Mouse (Mus musculus) limb, embryonic 12.5 days (tissue): Measurements from ENCODE around the gene Foxo3. TPM values are rescaled to one million over a fixed set of nuclear protein-coding genes. Genes with fewer than 3 reads are reported as not detected.

Experiments
- ATAC-seq: fragments of 200-750 bp; cut with Nextera tagmentation; 2 replicates; pipeline ENCODE4 v1.8.0; 2017; ENCODE audit warnings: low read depth, moderate TSS enrichment; ENCODE audit not compliant: insufficient number of reproducible peaks, insufficient read depth, low FRiP score, low TSS enrichment
- H3K27ac ChIP-seq: fragments of 300-500 bp; sonication (generic); 2 replicates; pipeline ENCODE4 v1.5.1; 2016; ENCODE audit warnings: mild to moderate bottlenecking, moderate library complexity
- H3K27me3 ChIP-seq: fragments of 300-500 bp; sonication (generic); 2 replicates; pipeline ENCODE4 v1.6.1; 2016; ENCODE audit warnings: mild to moderate bottlenecking, moderate library complexity
- H3K36me3 ChIP-seq: fragments of 300-500 bp; sonication (generic); 2 replicates; pipeline ENCODE4 v1.6.1; 2016; ENCODE audit warnings: mild to moderate bottlenecking, moderate library complexity
- H3K4me1 ChIP-seq: fragments of 300-500 bp; sonication (generic); replicated peaks from 2 replicates; pipeline ENCODE4 v1.6.1; 2016
- H3K4me2 ChIP-seq: fragments of 300-500 bp; sonication (generic); 2 replicates; pipeline ENCODE4 v1.6.1; 2016; ENCODE audit warnings: mild to moderate bottlenecking, moderate library complexity
- H3K4me3 ChIP-seq: fragments of 300-500 bp; sonication (generic); replicated peaks from 2 replicates; pipeline ENCODE4 v1.5.1; 2016; ENCODE audit warnings: mild to moderate bottlenecking
- H3K9ac ChIP-seq: fragments of 300-500 bp; sonication (generic); replicated peaks from 2 replicates; pipeline ENCODE4 v1.6.1; 2016; ENCODE audit warnings: mild to moderate bottlenecking, moderate library complexity
- H3K9me3 ChIP-seq: fragments of 300-500 bp; sonication (generic); 2 replicates; pipeline ENCODE4 v1.6.1; 2016; ENCODE audit warnings: mild to moderate bottlenecking, moderate library complexity
- WGBS: fragments of 180-500 bp; shearing (Covaris S2); methylation state at CpG from one replicate; pipeline ENCODE4 v1.1.7; 2016; 5-methylcytosine and 5-hydroxymethylcytosine counted together
- polyA plus RNA-seq: library from polyadenylated mRNA; unstranded; fragments of >200 nt; fragmentation: Nextera tagmentation; extraction: Ambion mirVana; gene quantifications from 2 replicates; pipeline ENCODE4 v1.2.1, GENCODE M21; 2016

Gene Foxo3
- polyA plus RNA-seq, 1 experiment from 2014 or later = 6.3 TPM

DNA sequence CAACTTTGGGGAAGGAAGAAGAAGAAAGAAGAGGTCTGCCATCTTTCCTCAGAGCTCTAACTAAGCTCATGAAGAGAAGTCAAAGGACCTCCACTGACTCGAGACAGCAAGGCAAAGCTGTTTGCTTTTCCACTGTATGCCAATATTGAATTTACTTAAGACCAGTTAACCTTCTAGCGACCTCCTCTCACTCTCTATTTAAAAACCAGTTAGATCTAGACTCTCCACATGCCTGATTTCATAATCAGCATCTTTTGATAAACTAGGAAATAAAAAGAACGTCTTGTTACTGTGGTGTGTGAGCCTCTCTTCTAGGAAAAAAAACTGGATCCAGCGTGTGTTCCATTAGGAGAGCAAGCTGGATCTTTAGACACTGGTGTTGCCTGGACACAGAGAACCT lies 28.4 kb downstream of the Foxo3 start:
- Histone ChIP-seq H3K36me3 (no peaks in the 10 kb centered on the region), H3K4me3 (no peak overlapping the region), H3K9ac (no peak overlapping the region), H3K4me2 (no peak overlapping the region), H3K4me1 (peaks cover 81% of the 10 kb centered on the region), H3K27me3 (no peaks in the 10 kb centered on the region), H3K9me3 (no peaks in the 10 kb centered on the region), H3K27ac (no peak overlapping the region)
- no peak for ATAC-seq
- WGBS = 68% methylated on average over 4 of the region's 4 CpGs

DNA sequence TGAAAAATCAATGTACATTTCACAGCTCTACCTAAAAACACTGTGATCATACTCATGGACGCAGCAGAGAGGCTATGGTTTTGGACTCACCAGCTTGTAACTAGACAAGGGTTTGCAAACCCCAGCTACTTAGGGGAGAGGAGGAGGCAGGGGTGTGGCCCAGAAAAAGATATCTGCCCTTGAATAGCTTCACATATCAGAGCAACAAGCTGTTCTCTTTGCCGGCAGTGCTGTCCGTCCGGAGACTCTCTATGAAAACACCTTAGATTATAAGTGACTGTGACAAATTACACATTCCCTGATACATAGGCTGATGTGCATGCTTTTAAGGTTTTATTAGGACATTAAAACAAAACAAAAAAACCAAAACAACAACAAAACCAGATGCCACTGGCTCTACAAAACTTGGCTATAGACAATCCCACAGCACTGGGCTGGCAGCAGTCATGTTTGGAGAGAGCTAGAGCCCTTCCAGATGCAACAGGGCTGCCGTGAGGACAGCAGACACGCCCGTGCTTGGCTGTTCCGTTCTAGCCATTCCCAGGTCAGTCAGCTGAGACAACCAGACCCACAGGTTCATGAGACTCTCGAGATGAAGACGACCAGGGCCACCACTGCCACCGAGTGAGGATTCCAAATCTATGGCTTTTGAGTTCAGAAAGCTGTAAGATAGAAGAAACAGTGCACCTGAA lies 29.3 kb downstream of the Foxo3 start:
- H3K27ac ChIP-seq = peak overlapping the region; percentile 84
- H3K9ac ChIP-seq = no peak overlapping the region; the same call in 1 of the 2 replicates
- H3K9me3 ChIP-seq = no peaks in the 10 kb centered on the region
- H3K36me3 ChIP-seq = no peaks in the 10 kb centered on the region
- no peak overlapping the region for H3K4me3 ChIP-seq
- WGBS = 51% methylated on average over 11 of the region's 11 CpGs
- H3K4me1 ChIP-seq = peaks cover 78% of the 10 kb centered on the region
- ATAC-seq = no peak
- H3K4me2 ChIP-seq = no peak overlapping the region
- no peaks in the 10 kb centered on the region for H3K27me3 ChIP-seq

DNA sequence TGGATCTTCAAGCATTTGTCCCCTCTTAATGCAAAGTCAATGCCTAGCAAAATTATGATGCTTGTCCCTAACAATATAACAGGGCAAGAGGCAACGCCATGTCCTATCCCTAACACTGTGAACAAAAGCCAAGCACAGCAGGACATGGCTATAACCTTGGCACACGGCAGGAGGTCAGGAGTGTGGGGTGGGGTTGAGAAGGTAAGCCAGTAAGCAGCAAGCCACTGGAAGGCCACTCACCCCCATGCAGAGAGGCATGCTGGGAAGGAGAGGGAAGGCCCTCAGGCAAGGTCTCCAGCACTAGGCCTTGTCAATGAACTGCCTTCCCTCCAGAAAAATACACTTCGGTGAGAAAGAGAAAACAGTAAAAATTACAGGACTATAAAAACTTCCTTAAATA lies 30.1 kb downstream of the Foxo3 start:
- peak overlapping the region; percentile 84 for H3K27ac ChIP-seq
- WGBS = 27% methylated on average over 3 of the region's 3 CpGs
- peaks cover 70% of the 10 kb centered on the region for H3K4me1 ChIP-seq
- no peak overlapping the region for H3K9ac ChIP-seq
- H3K36me3 ChIP-seq = no peaks in the 10 kb centered on the region
- H3K9me3 ChIP-seq = no peaks in the 10 kb centered on the region
- H3K4me2 ChIP-seq = no peak overlapping the region
- no peak for ATAC-seq
- no peak overlapping the region for H3K4me3 ChIP-seq
- no peaks in the 10 kb centered on the region for H3K27me3 ChIP-seq

DNA sequence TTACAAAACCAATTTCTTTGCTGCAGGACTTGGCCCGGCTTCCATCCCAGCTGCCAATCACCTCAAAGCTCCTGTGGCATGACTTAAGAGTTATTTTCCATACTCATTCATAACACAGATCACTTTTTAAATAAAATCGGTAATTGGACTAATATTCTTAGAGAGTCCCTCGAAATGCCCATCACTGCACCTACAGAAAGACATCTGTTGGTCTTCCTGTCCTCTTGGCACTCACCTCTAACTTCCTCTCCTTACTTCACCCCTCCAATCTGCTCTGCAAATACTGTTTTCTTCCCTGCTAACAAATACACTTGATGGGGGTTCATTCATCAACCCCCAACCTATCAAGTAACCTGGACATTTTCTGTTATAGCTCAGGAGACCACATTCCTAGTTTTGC lies 30.9 kb downstream of the Foxo3 start:
- Histone ChIP-seq H3K9ac (no peak overlapping the region), H3K9me3 (no peaks in the 10 kb centered on the region), H3K36me3 (no peaks in the 10 kb centered on the region), H3K4me2 (no peak overlapping the region), H3K27me3 (no peaks in the 10 kb centered on the region), H3K27ac (no peak overlapping the region; the same call in 1 of the 2 replicates), H3K4me3 (no peak overlapping the region), H3K4me1 (peaks cover 61% of the 10 kb centered on the region)
- ATAC-seq = no peak
- WGBS = 87% methylated on average over 3 of the region's 3 CpGs

DNA sequence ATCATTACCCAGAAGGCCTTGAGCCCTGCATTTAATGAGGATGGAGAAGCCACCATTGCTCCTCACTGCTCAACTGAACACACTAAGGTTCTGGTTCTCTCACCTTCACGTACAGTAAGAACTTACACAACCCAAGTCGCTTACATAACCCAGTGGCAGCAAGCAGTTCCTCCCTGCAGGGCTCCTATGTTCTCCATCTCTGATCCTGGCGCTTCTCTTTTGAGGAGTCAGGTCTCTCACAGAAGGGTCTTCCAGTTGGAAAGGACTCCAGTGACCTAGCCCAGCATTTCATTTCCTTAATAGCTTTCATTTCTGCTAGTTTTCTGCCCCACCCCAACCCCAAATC lies 31.3 kb downstream of the Foxo3 start:
- no peak for ATAC-seq
- Histone ChIP-seq H3K4me1 (peaks cover 57% of the 10 kb centered on the region), H3K27ac (peak overlapping the region; percentile 35; the same call in 1 of the 2 replicates), H3K27me3 (no peaks in the 10 kb centered on the region), H3K36me3 (no peaks in the 10 kb centered on the region), H3K4me2 (no peak overlapping the region), H3K9me3 (no peaks in the 10 kb centered on the region), H3K9ac (no peak overlapping the region), H3K4me3 (no peak overlapping the region)
- WGBS = 81% methylated on average over 3 of the region's 3 CpGs

DNA sequence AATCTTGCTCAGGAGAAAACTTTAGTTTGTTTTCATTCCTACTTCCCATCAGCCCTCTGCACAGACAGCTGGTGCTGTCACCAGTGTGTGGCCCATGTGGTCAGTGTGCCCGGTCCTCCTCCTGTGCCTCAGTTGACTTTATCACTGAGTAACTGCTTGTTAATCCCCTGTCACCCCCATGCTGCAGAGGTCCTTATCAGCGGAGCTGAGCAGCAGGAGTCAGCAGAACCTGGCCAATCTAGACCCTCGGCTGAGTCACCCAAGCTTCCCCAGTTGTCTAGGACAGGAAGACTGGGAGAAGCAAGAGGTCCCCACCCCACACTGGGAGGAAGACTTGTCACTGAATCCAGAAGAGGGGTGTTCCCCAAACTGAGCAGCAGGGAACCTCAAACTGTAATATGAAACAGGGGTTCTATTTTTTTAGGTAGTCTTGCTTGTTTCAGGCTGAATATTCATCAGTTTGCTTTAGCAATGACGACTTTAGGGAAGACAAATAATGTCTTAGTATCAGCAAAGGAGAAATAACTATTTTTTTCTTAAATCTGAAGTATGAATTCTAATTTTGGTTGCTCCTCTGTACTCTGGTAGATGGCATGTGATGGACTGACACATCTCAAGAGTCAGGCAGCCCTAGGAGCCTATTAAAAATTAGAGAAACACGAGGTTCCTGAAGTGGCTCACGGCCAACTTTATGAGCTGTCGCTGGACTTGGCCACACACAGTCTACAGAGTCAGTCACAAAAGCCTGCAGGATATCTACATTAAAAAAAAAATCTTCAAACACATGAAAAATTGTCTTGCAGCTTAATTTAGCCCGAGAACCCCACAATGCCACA lies 31.9 kb downstream of the Foxo3 start:
- H3K9ac ChIP-seq = no peak overlapping the region
- 0 out of 2 replicates have a peak, but pooled peaks have one; percentile 59 for ATAC-seq
- peaks cover 51% of the 10 kb centered on the region for H3K4me1 ChIP-seq

DNA sequence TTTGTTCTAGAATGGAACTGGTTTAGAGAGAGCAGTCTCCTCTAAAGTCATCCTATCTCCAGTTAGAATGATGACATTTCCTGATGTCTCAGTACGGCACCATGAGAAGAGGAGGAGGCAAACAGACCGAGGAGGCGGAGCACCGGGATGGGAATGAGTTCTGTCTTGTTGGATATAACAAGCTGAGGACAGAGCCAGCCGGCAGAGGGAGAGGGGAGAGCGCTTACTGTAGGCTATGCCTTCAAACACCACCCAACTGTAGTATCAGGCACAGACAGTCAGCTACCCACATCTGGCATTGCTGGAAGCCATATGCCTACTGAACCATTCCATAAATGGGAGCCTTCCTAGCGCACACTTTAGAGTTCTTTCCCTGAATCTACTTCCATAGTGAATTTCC lies 32.6 kb downstream of the Foxo3 start:
- H3K27me3 ChIP-seq = no peaks in the 10 kb centered on the region
- no peaks in the 10 kb centered on the region for H3K9me3 ChIP-seq
- H3K4me1 ChIP-seq = peaks cover 46% of the 10 kb centered on the region
- 88% methylated on average over 7 of the region's 7 CpGs for WGBS
- H3K27ac ChIP-seq = no peak overlapping the region
- no peak overlapping the region for H3K9ac ChIP-seq
- no peak overlapping the region for H3K4me2 ChIP-seq
- ATAC-seq = no peak
- no peaks in the 10 kb centered on the region for H3K36me3 ChIP-seq
- no peak overlapping the region for H3K4me3 ChIP-seq

More for the DNA sequence above, 31.9 kb downstream of the Foxo3 start:
- Histone ChIP-seq H3K27ac (0 out of 2 replicates have a peak overlapping the region, but pooled peaks have one; percentile 35), H3K27me3 (no peaks in the 10 kb centered on the region), H3K4me2 (no peak overlapping the region), H3K36me3 (no peaks in the 10 kb centered on the region), H3K4me3 (no peak overlapping the region), H3K9me3 (no peaks in the 10 kb centered on the region)
- 55% methylated on average over 8 of the region's 8 CpGs for WGBS

DNA sequence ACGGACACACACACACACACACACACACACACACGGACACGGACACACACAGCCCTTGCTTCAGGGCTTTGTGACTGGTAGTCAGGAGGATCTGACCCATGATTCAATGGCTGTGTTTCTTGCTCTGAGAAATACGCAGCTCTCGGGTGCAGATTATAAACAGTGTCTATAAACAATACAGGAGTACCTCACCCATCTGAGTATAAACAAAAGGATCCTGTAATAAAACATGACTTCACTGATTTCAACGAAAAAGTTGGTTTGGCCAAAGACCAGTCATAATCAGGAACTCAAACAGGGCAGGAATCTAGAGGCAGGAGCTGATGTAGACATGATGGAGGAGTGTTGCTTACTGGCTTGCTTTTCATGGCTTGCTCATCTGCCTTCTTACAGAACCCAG lies 34.1 kb downstream of the Foxo3 start:
- Histone ChIP-seq H3K4me3 (no peak overlapping the region), H3K27ac (no peak overlapping the region), H3K4me2 (no peak overlapping the region), H3K9ac (no peak overlapping the region), H3K9me3 (no peaks in the 10 kb centered on the region), H3K4me1 (peaks cover 33% of the 10 kb centered on the region), H3K36me3 (no peaks in the 10 kb centered on the region), H3K27me3 (no peaks in the 10 kb centered on the region)
- no peak for ATAC-seq
- 93% methylated on average over 6 of the region's 6 CpGs for WGBS

DNA sequence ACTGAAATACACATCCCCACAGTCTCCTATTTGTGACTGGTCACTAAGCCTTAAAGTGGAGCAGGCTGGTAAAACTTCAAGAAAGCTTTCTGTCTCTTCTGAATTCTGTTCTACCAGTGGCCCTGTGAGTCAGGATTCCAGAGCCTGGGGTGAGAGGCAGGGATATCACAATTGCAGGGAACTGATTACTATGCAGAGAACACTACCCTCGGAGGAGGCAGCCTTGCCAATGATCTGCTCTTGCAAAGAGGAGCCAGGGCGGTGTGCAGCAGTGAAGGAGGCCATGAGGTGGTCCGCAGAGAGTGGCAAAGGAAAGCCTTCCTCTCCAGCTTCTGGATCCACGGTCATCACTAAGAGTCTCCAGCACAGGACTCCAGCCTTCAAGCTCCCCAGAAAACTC lies 34.8 kb downstream of the Foxo3 start:
- no peaks in the 10 kb centered on the region for H3K36me3 ChIP-seq
- no peak overlapping the region for H3K27ac ChIP-seq
- no peak for ATAC-seq
- no peaks in the 10 kb centered on the region for H3K9me3 ChIP-seq
- 82% methylated on average over 4 of the region's 4 CpGs for WGBS
- no peaks in the 10 kb centered on the region for H3K27me3 ChIP-seq
- no peak overlapping the region for H3K4me3 ChIP-seq
- no peak overlapping the region for H3K9ac ChIP-seq
- H3K4me1 ChIP-seq = peaks cover 26% of the 10 kb centered on the region
- no peak overlapping the region for H3K4me2 ChIP-seq

DNA sequence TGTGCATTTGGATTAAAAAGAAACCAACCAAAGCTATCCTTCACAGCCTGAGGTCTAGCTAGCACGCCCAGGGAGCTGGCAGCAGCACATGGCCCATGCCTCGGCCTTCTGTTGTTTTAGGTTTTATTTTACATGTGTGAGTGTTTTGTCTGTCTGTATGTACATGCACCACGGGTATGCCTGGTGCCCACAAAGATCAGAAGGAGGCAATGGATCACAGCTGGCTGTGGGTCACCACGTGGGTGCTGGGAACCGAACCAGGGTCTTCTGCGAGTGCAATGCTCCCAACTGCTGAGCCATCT lies 36.8 kb downstream of the Foxo3 start:
- Histone ChIP-seq H3K36me3 (no peaks in the 10 kb centered on the region), H3K4me3 (no peak overlapping the region), H3K4me2 (no peak overlapping the region), H3K27ac (no peak overlapping the region), H3K9ac (no peak overlapping the region), H3K4me1 (peaks cover 7% of the 10 kb centered on the region; the same call in 1 of the 2 replicates), H3K9me3 (no peaks in the 10 kb centered on the region), H3K27me3 (no peaks in the 10 kb centered on the region)
- ATAC-seq = no peak
- 97% methylated on average over 6 of the region's 6 CpGs for WGBS

DNA sequence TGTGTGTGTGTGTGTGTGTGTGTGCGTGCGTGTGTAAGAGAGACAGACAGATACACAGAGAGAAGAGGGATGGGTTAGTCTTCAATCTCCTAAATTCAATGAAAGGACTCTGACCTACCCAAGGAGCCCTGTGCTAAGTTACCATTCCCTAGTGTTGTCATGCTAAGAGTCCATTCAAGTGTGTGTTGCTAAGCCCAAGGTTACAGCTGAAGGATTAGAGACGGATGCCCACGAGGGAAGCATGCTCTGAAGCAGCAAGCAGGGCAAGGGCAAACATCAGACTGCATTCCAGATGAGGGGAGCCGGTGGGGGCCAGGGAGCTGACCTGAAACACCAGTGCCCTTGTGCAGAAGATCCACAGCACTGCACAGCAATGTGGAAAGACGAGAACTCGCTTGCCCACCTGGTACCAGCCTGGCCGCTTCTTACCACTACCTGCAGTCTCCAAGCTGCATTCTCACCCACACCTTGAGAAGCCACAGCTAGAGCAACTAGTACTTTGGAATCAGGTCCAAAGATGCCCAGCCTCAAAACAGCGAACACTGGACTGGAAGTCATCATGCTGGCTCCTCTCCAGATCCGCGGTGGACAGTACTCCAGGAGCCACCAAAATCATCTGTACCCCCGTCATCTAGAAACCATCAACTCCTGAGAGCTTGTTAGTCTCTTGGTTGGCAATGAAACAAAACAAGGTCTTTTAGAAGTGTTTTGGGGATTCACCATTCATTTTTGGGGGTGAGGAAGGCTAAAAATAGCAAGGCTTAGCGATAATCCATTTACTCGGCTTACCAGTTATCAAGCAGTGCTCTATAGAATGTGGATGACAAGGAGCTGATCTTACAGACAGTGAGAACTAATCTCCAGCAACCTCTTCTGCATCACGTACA lies 37.4 kb downstream of the Foxo3 start:
- H3K27me3 ChIP-seq = no peaks in the 10 kb centered on the region
- H3K4me3 ChIP-seq = no peak overlapping the region
- no peak for ATAC-seq
- H3K9me3 ChIP-seq = no peaks in the 10 kb centered on the region
- H3K9ac ChIP-seq = no peak overlapping the region
- H3K4me1 ChIP-seq = peaks cover 5% of the 10 kb centered on the region; the same call in 1 of the 2 replicates
- H3K36me3 ChIP-seq = no peaks in the 10 kb centered on the region
- no peak overlapping the region for H3K4me2 ChIP-seq
- 87% methylated on average over 15 of the region's 15 CpGs for WGBS
- no peak overlapping the region for H3K27ac ChIP-seq
